Mouse (Mus musculus) myocyte (in vitro differentiated cells): ENCODE data around the gene Pou5f1. TPM values are rescaled to one million over a fixed set of nuclear protein-coding genes. Genes with fewer than 3 reads are reported as not detected.

Source experiments
- H3K27me3 ChIP-seq: one replicate; pipeline ENCODE4 v1.6.1; 2011; ENCODE audit not compliant: control insufficient read depth, insufficient read depth, insufficient read length
- H3K36me3 ChIP-seq: one replicate; pipeline ENCODE4 v1.6.1; 2011; ENCODE audit not compliant: control insufficient read depth, insufficient read depth
- H3K4me2 ChIP-seq: one replicate; pipeline ENCODE4 v1.6.1; 2011; ENCODE audit warnings: low read depth, control low read depth
- H3K4me3 ChIP-seq: one replicate; pipeline ENCODE4 v1.5.1; 2011; ENCODE audit warnings: mild to moderate bottlenecking, control low read depth, moderate library complexity
- H3K79me2 ChIP-seq: one replicate; pipeline ENCODE4 v1.6.1; 2011; ENCODE audit not compliant: control insufficient read depth, insufficient read depth
- H3ac ChIP-seq: one replicate; pipeline ENCODE4 v1.6.1; 2011; ENCODE audit not compliant: control insufficient read depth, insufficient read length
- CEBPB ChIP-seq: IDR thresholded peaks from 2 replicates; pipeline ENCODE4 v1.6.1; 2011; ENCODE audit warnings: mild to moderate bottlenecking, moderate library complexity; ENCODE audit not compliant: poor library complexity, insufficient read depth, severe bottlenecking
- E2F4 ChIP-seq: IDR thresholded peaks from one replicate; pipeline ENCODE4 v1.6.1; 2011; ENCODE audit warnings: mild to moderate bottlenecking, control low read depth, moderate library complexity; ENCODE audit not compliant: insufficient read depth
- MAX ChIP-seq: IDR thresholded peaks from one replicate; pipeline ENCODE4 v1.6.1; 2011; ENCODE audit warnings: low read depth, mild to moderate bottlenecking, control low read depth
- MYOD1 ChIP-seq, 3 experiments: IDR thresholded peaks; one replicate each; pipeline ENCODE4 v1.6.1; 2011; ENCODE audit warnings: control low read depth in 2 of 3, low read depth in 2 of 3, mild to moderate bottlenecking in 2 of 3, moderate library complexity in 1 of 3; ENCODE audit not compliant: insufficient read length in 2 of 3, control insufficient read depth in 1 of 3
- MYOG ChIP-seq, 3 experiments: IDR thresholded peaks; one replicate each; pipeline ENCODE4 v1.6.1; 2011; ENCODE audit warnings: control low read depth in 2 of 3, low read depth in 2 of 3, mild to moderate bottlenecking in 2 of 3; ENCODE audit not compliant: insufficient read length in 2 of 3, control insufficient read depth in 1 of 3, insufficient read depth in 1 of 3
- POLR2A ChIP-seq: IDR thresholded peaks from one replicate; pipeline ENCODE4 v1.6.1; 2011; ENCODE audit warnings: low read depth, mild to moderate bottlenecking, control low read depth, moderate library complexity; ENCODE audit not compliant: insufficient read length
- POLR2AphosphoS2 ChIP-seq: IDR thresholded peaks from one replicate; pipeline ENCODE4 v1.6.1; 2011; ENCODE audit warnings: low read depth, control low read depth; ENCODE audit not compliant: insufficient read length
- REST ChIP-seq: IDR thresholded peaks from one replicate; pipeline ENCODE4 v1.6.1; 2011; ENCODE audit warnings: mild to moderate bottlenecking, control low read depth, moderate library complexity; ENCODE audit not compliant: insufficient read depth, insufficient read length
- SRF ChIP-seq: IDR thresholded peaks from one replicate; pipeline ENCODE4 v1.6.1; 2011; ENCODE audit warnings: low read depth; ENCODE audit not compliant: control insufficient read depth, insufficient read length
- TCF12 ChIP-seq: IDR thresholded peaks from one replicate; pipeline ENCODE4 v1.6.1; 2011; ENCODE audit warnings: mild to moderate bottlenecking, control low read depth; ENCODE audit not compliant: poor library complexity, insufficient read depth, severe bottlenecking
- TCF3 ChIP-seq: IDR thresholded peaks from one replicate; pipeline ENCODE4 v1.6.1; 2011; ENCODE audit warnings: low read depth, control low read depth; ENCODE audit not compliant: insufficient read length
- USF1 ChIP-seq: IDR thresholded peaks from one replicate; pipeline ENCODE4 v1.6.1; 2011; ENCODE audit warnings: low read depth, mild to moderate bottlenecking, control low read depth, moderate library complexity
- polyA plus RNA-seq: library from polyadenylated mRNA; unstranded; fragments of >200 nt; fragmentation: generic; extraction: Trizol; gene quantifications from one replicate; pipeline ENCODE4 v1.2.1, GENCODE M21; 2012; ENCODE audit warnings: missing spikeins

The Pou5f1 gene
- polyA plus RNA-seq, 1 experiment, result not detected

DNA sequence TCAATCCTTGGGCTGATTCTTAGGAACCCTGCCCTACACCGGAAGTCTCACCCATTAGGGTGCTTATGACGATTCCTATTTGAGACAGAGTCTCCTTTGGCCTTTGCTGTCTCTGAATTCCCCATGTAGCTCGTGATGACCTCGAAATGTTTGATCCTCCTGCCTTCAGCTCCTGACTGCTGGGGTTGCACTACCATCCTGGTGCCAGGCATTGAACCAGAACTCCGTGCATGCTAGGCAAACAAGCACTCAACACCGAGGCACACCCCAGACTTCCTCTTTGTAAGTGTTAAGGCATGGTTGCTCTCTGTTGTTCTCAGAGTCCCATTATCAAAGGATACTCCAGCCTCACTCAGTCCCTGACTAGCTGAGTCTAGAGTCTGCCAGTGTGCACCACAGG lies 38.2 kb downstream of the Pou5f1 start:
- H3K4me2 ChIP-seq, result peak overlapping the region; percentile 66
- no peaks in the 10 kb centered on the region for H3K27me3 ChIP-seq
- TF ChIP-seq E2F4 (no peak), MAX (no peak), MYOG (IDR thresholded peaks at IDR 0.05; ENCODE audit: control insufficient read depth in 1 of 3, insufficient read depth in 1 of 3, insufficient read length in 2 of 3, low read depth in 2 of 3) (no peak), POLR2A (no peak), POLR2AphosphoS2 (no peak), TCF3 (no peak), USF1 (no peak), SRF (no peak), MYOD1 (IDR thresholded peaks at IDR 0.05; ENCODE audit: control insufficient read depth in 1 of 3, insufficient read length in 2 of 3, low read depth in 2 of 3) (no peak), REST (no peak)
- no peak overlapping the region for H3K4me3 ChIP-seq
- H3K79me2 ChIP-seq, result no peaks in the 10 kb centered on the region
- no peak overlapping the region for H3ac ChIP-seq
- no peaks in the 10 kb centered on the region for H3K36me3 ChIP-seq

DNA sequence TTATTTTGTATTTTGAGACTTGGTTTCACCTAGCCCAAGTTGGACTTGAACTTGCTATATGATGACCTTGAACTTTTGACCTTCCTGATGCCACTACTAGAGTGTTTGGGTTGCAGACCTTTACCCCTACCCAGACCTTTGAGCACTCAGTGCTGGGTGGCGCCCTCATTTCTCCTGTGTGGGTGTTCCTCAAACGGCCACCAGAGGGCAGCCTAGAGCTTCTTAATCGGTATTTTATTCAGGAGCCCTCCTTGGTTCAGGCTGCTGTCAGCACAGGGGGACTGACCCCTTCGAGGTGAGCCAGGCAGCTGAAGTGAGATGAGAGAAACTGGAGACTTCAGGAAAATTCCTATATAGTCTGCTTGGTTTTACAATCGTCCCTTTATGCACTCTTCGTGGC lies 38.9 kb downstream of the Pou5f1 start:
- TF ChIP-seq SRF, result no peak
- TF ChIP-seq USF1, result no peak
- TF ChIP-seq E2F4, result no peak
- TF ChIP-seq POLR2A, result no peak
- TF ChIP-seq MYOD1 (IDR thresholded peaks at IDR 0.05; ENCODE audit: control insufficient read depth in 1 of 3, insufficient read length in 2 of 3, low read depth in 2 of 3), result no peak
- TF ChIP-seq TCF3, result no peak
- TF ChIP-seq POLR2AphosphoS2, result no peak
- TF ChIP-seq CEBPB, result no peak
- no peak for TF ChIP-seq MAX
- no peak for TF ChIP-seq TCF12
- TF ChIP-seq MYOG (IDR thresholded peaks at IDR 0.05; ENCODE audit: control insufficient read depth in 1 of 3, insufficient read depth in 1 of 3, insufficient read length in 2 of 3, low read depth in 2 of 3), result no peak
- no peak for TF ChIP-seq REST
- Histone ChIP-seq H3K4me3 (no peak overlapping the region), H3K4me2 (no peak overlapping the region), H3ac (no peak overlapping the region), H3K79me2 (no peaks in the 10 kb centered on the region), H3K27me3 (no peaks in the 10 kb centered on the region), H3K36me3 (no peaks in the 10 kb centered on the region)

DNA sequence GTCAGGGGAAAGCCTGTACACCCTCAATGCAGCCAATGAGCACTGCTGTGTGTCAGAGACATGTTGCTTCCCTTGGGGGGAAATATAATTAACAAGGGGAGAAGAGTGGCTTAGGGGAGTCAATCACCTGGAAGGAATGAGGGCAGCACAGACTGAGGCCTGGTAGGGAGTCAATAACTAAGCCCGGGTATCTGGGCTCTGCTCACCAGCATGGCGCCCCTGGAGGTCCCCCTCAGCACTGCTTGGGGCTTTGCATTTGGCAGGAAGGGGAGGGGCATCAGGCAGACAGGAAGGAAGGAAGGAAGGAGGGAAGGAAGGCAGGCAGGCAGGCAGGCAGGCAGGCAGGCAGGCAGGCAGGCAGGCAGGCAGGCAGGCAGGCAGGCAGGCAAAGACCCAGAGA lies 41.6 kb downstream of the Pou5f1 start:
- no peaks in the 10 kb centered on the region for H3K36me3 ChIP-seq
- no peak overlapping the region for H3K4me2 ChIP-seq
- TF ChIP-seq MYOD1 (IDR thresholded peaks at IDR 0.05; ENCODE audit: control insufficient read depth in 1 of 3, insufficient read length in 2 of 3, low read depth in 2 of 3), result no peak
- TF ChIP-seq TCF12, result no peak
- TF ChIP-seq REST, result no peak
- TF ChIP-seq MAX, result no peak
- TF ChIP-seq POLR2AphosphoS2, result no peak
- no peak for TF ChIP-seq CEBPB
- no peak for TF ChIP-seq SRF
- TF ChIP-seq E2F4, result no peak
- no peak for TF ChIP-seq TCF3
- no peak for TF ChIP-seq MYOG (IDR thresholded peaks at IDR 0.05; ENCODE audit: control insufficient read depth in 1 of 3, insufficient read depth in 1 of 3, insufficient read length in 2 of 3, low read depth in 2 of 3)
- TF ChIP-seq POLR2A, result no peak
- no peak for TF ChIP-seq USF1
- H3K79me2 ChIP-seq, result no peaks in the 10 kb centered on the region
- no peaks in the 10 kb centered on the region for H3K27me3 ChIP-seq
- H3K4me3 ChIP-seq, result no peak overlapping the region
- H3ac ChIP-seq, result no peak overlapping the region

DNA sequence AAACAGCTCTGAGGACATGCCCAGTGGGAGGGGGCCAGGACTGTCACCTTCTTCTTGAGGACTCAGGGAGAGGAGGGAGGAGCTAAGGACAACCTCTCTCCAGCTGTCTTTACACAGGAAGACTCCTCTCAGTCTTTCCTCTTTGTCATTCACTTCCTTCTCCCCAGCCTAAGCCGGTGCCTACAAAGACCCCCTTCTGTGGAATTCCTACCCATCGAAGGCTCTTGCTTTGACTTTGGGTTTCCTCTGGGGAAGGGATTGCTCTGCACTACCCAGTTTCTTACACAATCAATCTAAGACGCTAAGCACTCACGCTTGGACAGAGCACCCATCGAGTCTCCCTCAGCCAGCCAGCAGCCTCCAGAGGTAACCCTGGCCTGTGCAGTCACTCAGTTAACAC lies 42.8 kb downstream of the Pou5f1 start:
- no peak for TF ChIP-seq POLR2AphosphoS2
- TF ChIP-seq MAX, result no peak
- no peak for TF ChIP-seq TCF3
- TF ChIP-seq USF1, result no peak
- Histone ChIP-seq H3K79me2 (no peaks in the 10 kb centered on the region), H3K4me2 (peak overlapping the region; percentile 65), H3ac (no peak overlapping the region), H3K36me3 (no peaks in the 10 kb centered on the region), H3K4me3 (no peak overlapping the region), H3K27me3 (no peaks in the 10 kb centered on the region)

DNA sequence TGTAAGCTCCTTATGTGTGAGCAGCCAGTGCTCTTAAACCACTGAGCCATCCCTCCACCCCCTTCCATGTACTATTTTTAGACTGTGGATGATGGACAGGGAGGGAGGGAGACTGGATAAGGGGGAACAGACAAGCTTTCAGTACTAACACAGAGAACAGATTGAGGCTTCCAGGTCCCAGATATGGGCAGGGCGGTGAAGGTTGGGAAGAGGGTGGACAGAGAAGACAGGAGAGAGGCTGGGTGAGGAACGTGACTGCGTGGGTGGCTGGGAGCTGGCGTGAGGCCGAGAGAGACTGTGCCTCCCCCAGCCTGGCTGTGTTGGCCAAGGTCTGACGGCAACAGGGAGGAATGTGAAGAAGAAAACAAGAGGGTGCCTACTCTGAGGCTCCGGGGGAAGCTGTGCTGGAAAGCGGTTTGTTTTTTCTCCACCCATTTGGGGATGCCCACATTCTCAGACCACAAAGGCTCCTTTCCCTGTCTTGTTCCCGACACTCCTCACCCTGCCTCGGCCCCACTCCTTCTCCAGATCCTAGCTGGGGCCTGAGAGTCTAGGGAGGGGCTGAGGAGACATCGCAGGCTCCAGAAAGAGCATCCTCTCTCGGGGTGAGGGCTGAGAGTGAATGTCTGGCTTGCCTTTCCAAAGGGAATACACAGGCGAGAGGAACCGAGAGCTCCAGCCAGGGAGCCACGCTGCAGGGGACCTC lies 43.8 kb downstream of the Pou5f1 start:
- Histone ChIP-seq H3K4me3 (no peak overlapping the region), H3K36me3 (no peaks in the 10 kb centered on the region), H3K79me2 (no peaks in the 10 kb centered on the region), H3K27me3 (no peaks in the 10 kb centered on the region), H3K4me2 (peak overlapping the region; percentile 65), H3ac (no peak overlapping the region)
- TF ChIP-seq POLR2AphosphoS2 (no peak), MYOD1 (IDR thresholded peaks at IDR 0.05; ENCODE audit: control insufficient read depth in 1 of 3, insufficient read length in 2 of 3, low read depth in 2 of 3) (peak in 1 of 3 experiments; percentile 47), POLR2A (peak; percentile 29), SRF (no peak), USF1 (no peak), MAX (no peak), MYOG (IDR thresholded peaks at IDR 0.05; ENCODE audit: control insufficient read depth in 1 of 3, insufficient read depth in 1 of 3, insufficient read length in 2 of 3, low read depth in 2 of 3) (peak in 1 of 3 experiments; percentile 50), REST (no peak), TCF3 (no peak), E2F4 (no peak), CEBPB (no peak)
